Mouse (Mus musculus) hindbrain, embryonic 11.5 days (tissue): ENCODE measurements around the gene Cox19. TPM values are rescaled to one million over a fixed set of nuclear protein-coding genes. Genes with fewer than 3 reads are reported as not detected.

ENCODE experiments used
- ATAC-seq: fragments of 200-750 bp; cut with Nextera tagmentation; 2 replicates; pipeline ENCODE4 v1.8.0; 2017; ENCODE audit warnings: mild to moderate bottlenecking, moderate TSS enrichment, moderate library complexity; ENCODE audit not compliant: low FRiP score
- DNase-seq: peaks from one replicate; pipeline ENCODE4 v3.0.0-alpha.2; 2015; ENCODE audit warnings: low spot score
- H3K27ac ChIP-seq: fragments of 300-500 bp; sonication (generic); 2 replicates; pipeline ENCODE4 v1.5.1; 2014; ENCODE audit warnings: mild to moderate bottlenecking, low read depth, low read length
- H3K27me3 ChIP-seq: fragments of 300-500 bp; sonication (generic); 2 replicates; pipeline ENCODE4 v1.6.1; 2014; ENCODE audit warnings: mild to moderate bottlenecking, low read length, moderate library complexity, mixed read lengths; ENCODE audit not compliant: control insufficient read depth, insufficient read depth
- H3K36me3 ChIP-seq: fragments of 300-500 bp; sonication (generic); 2 replicates; pipeline ENCODE4 v1.6.1; 2014; ENCODE audit warnings: mild to moderate bottlenecking, low read length, moderate library complexity, mixed read lengths; ENCODE audit not compliant: control insufficient read depth, insufficient read depth
- H3K4me1 ChIP-seq: fragments of 300-500 bp; sonication (generic); replicated peaks from 2 replicates; pipeline ENCODE4 v1.6.1; 2014; ENCODE audit warnings: low read length, mixed read lengths; ENCODE audit not compliant: control insufficient read depth, insufficient read depth
- H3K4me2 ChIP-seq: fragments of 300-500 bp; sonication (generic); replicated peaks from 2 replicates; pipeline ENCODE4 v1.6.1; 2014; ENCODE audit warnings: mild to moderate bottlenecking, low read depth, low read length
- H3K4me3 ChIP-seq: fragments of 300-500 bp; sonication (generic); 2 replicates; pipeline ENCODE4 v1.5.1; 2014; ENCODE audit warnings: low read depth, low read length
- H3K9ac ChIP-seq: fragments of 300-500 bp; sonication (generic); 2 replicates; pipeline ENCODE4 v1.6.1; 2014; ENCODE audit warnings: low read depth, low read length
- H3K9me3 ChIP-seq: fragments of 300-500 bp; sonication (generic); 2 replicates; pipeline ENCODE4 v1.6.1; 2016; ENCODE audit warnings: low read length; ENCODE audit not compliant: control insufficient read depth
- WGBS: fragments of 180-500 bp; shearing (Covaris S2); extraction: QIAGEN DNeasy Blood & Tissue Kit; methylation state at CpG from one replicate; pipeline ENCODE4 v1.1.7; 2014; 5-methylcytosine and 5-hydroxymethylcytosine counted together
- polyA plus RNA-seq: library from polyadenylated mRNA; unstranded; fragments of >200 nt; fragmentation: Nextera tagmentation; extraction: Ambion mirVana; gene quantifications from 2 replicates; pipeline ENCODE4 v1.2.1, GENCODE M21; 2014

The Cox19 gene
- polyA plus RNA-seq, 1 experiment from 2014 or later: 127 TPM

GRCm38 (mm10) chr5:139324045-139324491 is 27.1 kb downstream of the Cox19 start:
- no peak for DNase-seq
- no peak overlapping the region for H3K27ac ChIP-seq
- H3K9ac ChIP-seq: no peak overlapping the region
- H3K4me3 ChIP-seq: no peak overlapping the region; the same call in 1 of the 2 replicates
- 0 out of 2 replicates have a peak, but pooled peaks cover 5% of the 10 kb centered on the region for H3K4me1 ChIP-seq
- peak overlapping the region; percentile 98; the same call in 1 of the 2 replicates for H3K4me2 ChIP-seq
- ATAC-seq: no peak
- peaks cover 27% of the 10 kb centered on the region for H3K27me3 ChIP-seq
- 64% methylated on average over 5 of the region's 5 CpGs for WGBS
- no peaks in the 10 kb centered on the region for H3K9me3 ChIP-seq
- no peaks in the 10 kb centered on the region for H3K36me3 ChIP-seq

GRCm38 (mm10) chr5:139323260-139323924 is 27.8 kb downstream of the Cox19 start:
- Histone ChIP-seq H3K4me1 (0 out of 2 replicates have a peak, but pooled peaks cover 5% of the 10 kb centered on the region), H3K27ac (no peak overlapping the region), H3K4me2 (no peak overlapping the region), H3K4me3 (no peak overlapping the region), H3K9ac (no peak overlapping the region), H3K36me3 (no peaks in the 10 kb centered on the region), H3K27me3 (peaks cover 27% of the 10 kb centered on the region), H3K9me3 (no peaks in the 10 kb centered on the region)
- DNase-seq (no peak), ATAC-seq (no peak)
- WGBS: 86% methylated on average over 9 of the region's 9 CpGs

DNA sequence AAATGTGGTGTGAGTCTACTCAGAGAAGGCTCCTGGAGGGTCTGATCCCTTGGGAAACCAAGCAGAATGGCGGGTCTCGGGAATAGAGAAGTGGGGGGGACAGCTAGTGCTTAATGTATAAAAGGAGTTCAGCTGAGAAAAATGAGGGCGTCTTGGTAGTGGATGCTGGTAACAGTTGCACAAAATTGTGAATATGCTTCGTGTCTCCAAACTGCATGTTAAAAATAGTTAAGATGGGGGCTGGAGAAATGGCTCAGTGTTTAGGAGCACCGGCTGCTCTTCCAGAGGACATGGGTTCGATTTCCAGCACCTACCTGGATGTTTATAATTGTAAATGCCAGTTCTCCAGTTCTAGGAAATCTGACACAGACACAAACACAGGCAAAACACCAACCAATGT is 29.9 kb downstream of the Cox19 start:
- ATAC-seq: no peak
- no peak overlapping the region for H3K9ac ChIP-seq
- 83% methylated on average over 6 of the region's 6 CpGs for WGBS

DNA sequence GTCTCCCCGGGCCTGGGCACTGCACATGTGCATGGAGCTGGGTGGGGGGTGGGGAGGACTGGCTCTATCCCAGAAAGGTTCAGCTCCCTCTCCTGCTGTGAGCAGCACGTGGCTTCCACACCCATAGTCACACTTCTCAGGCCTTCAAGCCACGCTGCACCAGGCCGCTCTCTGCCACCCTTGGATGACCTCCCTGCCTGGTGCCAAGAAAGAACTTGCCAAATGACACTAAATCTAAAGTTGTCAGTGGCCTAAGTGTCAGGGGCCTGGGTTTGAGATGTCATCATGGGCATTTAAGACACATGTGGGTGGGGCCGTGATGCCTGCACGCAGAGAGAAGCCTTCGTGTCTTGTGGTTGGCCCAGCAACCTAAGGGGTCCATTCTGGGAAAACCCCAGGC is 30.8 kb downstream of the Cox19 start:
- Histone ChIP-seq H3K9me3 (no peaks in the 10 kb centered on the region), H3K36me3 (no peaks in the 10 kb centered on the region), H3K4me1 (0 out of 2 replicates have a peak, but pooled peaks cover 5% of the 10 kb centered on the region), H3K27ac (no peak overlapping the region), H3K27me3 (peaks cover 20% of the 10 kb centered on the region), H3K4me2 (no peak overlapping the region), H3K9ac (no peak overlapping the region), H3K4me3 (no peak overlapping the region)
- no peak for ATAC-seq
- WGBS: 75% methylated on average over 7 of the region's 7 CpGs
- no peak for DNase-seq

More for the DNA sequence above, 29.9 kb downstream of the Cox19 start:
- H3K9me3 ChIP-seq: no peaks in the 10 kb centered on the region
- H3K4me1 ChIP-seq: 0 out of 2 replicates have a peak, but pooled peaks cover 5% of the 10 kb centered on the region
- H3K36me3 ChIP-seq: no peaks in the 10 kb centered on the region
- H3K27me3 ChIP-seq: peaks cover 27% of the 10 kb centered on the region
- no peak overlapping the region for H3K4me2 ChIP-seq
- no peak overlapping the region for H3K27ac ChIP-seq
- DNase-seq: no peak
- H3K4me3 ChIP-seq: no peak overlapping the region

GRCm38 (mm10) chr5:139317751-139318504 is 33.3 kb downstream of the Cox19 start:
- DNase-seq: no peak
- no peak for ATAC-seq
- no peak overlapping the region for H3K4me3 ChIP-seq
- H3K4me1 ChIP-seq: no peaks in the 10 kb centered on the region
- WGBS: 66% methylated on average over 21 of the region's 21 CpGs
- H3K27ac ChIP-seq: no peak overlapping the region
- H3K36me3 ChIP-seq: no peaks in the 10 kb centered on the region
- no peaks in the 10 kb centered on the region for H3K9me3 ChIP-seq
- H3K4me2 ChIP-seq: no peak overlapping the region
- no peaks in the 10 kb centered on the region for H3K27me3 ChIP-seq
- H3K9ac ChIP-seq: no peak overlapping the region

DNA sequence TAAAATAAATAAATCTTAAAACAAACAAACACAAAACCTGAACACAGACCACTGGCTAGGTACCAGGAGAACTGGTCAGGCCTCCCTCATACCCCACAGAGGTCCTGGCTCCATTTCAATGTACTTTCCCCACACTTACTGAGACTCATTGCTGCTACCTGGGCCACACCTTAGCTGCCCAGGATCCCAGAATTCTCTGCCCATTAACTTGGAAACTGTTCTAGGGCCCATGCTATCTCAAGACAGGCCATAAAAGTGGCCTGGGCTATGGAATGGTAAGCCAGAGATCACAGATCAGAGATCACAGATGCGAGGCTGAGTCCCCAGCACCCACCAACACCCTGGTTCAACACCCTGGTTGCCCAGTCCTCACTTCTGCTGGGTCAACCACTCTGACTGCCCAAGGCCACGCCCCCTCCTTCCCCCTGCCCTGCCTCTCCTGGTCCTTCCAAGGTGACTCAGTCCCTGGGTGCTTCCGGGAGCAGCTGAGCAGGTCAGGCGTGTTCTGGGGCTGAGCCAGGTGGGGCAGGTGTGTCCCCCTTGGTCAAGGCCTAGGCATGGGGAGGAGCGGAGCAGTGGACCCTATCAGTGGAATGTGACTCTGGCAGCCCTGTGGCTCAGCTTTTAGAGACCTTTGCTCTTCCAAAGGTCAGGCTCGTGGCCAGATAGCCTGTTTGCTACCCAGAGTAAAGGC is 34.1 kb downstream of the Cox19 start:
- H3K36me3 ChIP-seq: no peaks in the 10 kb centered on the region
- ATAC-seq (no peak), DNase-seq (no peak)
- no peaks in the 10 kb centered on the region for H3K4me1 ChIP-seq
- H3K9me3 ChIP-seq: no peaks in the 10 kb centered on the region
- H3K4me3 ChIP-seq: no peak overlapping the region
- no peak overlapping the region for H3K4me2 ChIP-seq
- no peak overlapping the region for H3K9ac ChIP-seq
- H3K27me3 ChIP-seq: no peaks in the 10 kb centered on the region
- WGBS: 84% methylated on average over 6 of the region's 6 CpGs
- H3K27ac ChIP-seq: no peak overlapping the region

DNA sequence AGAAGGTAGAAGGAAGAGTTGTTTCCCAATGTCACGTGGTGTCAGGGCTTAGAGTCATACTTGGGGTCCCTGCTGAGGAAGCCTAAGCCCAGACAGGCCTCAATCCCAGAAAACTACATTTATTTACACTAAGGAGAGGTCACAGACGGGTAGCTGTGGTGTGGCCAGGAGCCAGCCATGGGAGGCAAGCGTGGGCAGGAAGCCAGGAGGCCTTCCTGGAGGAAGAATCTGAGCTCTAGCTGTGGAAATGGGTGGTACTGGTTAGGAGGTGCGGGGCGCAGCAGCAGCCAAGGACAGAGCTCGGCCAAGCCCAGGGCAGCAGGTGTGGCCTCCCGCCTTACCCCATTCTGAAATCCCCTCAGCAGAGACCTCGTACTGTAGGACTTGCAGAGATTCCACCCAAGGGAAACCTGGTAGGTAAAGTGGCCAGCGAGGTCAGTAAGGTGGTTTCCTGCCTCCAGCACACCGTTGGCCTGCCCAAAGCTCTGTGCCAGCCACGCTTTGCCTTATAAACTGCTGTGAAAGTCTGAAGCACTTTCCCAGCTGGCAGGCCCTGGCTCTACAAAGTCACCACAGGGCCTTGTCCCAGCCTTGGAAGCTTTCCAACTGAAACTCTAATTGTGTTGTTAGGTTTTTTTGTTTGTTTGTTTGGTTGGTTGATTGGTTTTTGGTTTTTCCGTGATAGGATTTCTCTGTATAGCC is 36.1 kb downstream of the Cox19 start:
- Histone ChIP-seq H3K9ac (no peak overlapping the region), H3K4me3 (no peak overlapping the region), H3K9me3 (no peaks in the 10 kb centered on the region), H3K27ac (no peak overlapping the region), H3K4me1 (no peaks in the 10 kb centered on the region), H3K4me2 (no peak overlapping the region), H3K27me3 (no peaks in the 10 kb centered on the region), H3K36me3 (no peaks in the 10 kb centered on the region)
- 86% methylated on average over 12 of the region's 12 CpGs for WGBS
- DNase-seq (no peak), ATAC-seq (no peak)

DNA sequence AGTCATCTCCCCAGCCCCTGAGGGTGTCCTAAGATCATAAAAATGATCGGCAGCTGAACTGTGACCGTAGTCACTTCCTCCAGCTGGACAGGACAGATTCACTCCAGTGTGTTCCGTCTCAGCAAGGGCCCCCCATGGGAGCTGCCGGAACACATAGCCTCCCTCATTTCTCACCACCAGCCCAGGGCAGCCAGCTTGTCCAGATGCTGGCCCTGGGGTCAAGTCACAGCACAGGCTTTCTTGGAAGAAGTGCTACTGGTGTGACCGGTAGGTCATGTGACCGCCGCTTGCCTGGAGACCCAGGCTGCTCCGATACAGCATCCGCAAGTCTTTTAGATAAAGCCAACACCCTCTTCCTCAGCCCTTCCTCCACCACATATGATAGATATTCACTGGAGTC is 37.7 kb downstream of the Cox19 start:
- ATAC-seq: no peak
- no peak overlapping the region for H3K4me2 ChIP-seq
- no peak overlapping the region for H3K9ac ChIP-seq
- no peaks in the 10 kb centered on the region for H3K36me3 ChIP-seq
- no peak overlapping the region for H3K4me3 ChIP-seq
- no peaks in the 10 kb centered on the region for H3K27me3 ChIP-seq
- DNase-seq: no peak
- 84% methylated on average over 9 of the region's 9 CpGs for WGBS
- H3K27ac ChIP-seq: no peak overlapping the region
- H3K9me3 ChIP-seq: no peaks in the 10 kb centered on the region
- H3K4me1 ChIP-seq: no peaks in the 10 kb centered on the region
